ENCODE assay signal across 18 mouse cellular contexts in genomic region chr9:87702267-87702666, GRCm38 (mm10). TPM values are rescaled to one million over a fixed set of nuclear protein-coding genes. Genes with fewer than 3 reads are reported as not detected.
"Had no signal": no experiment of that assay in that cellular context is flagged by ENCODE, and none has a peak within 500 bp of the region (broad histone marks: within the 10 kb centered on the region; RNA-seq: fewer than 3 reads in every experiment).

No protein-coding gene starts in this region.

- H3K27me3 ChIP-seq: limb, embryonic 15.5 days; liver, embryonic 12.5 days; neural tube, embryonic 13.5 days had no signal

- H3K4me1 ChIP-seq: limb, embryonic 15.5 days; liver, embryonic 12.5 days; midbrain, embryonic 10.5 days; neural tube, embryonic 13.5 days had no signal

- H3K9ac ChIP-seq: limb, embryonic 15.5 days; liver, embryonic 12.5 days; lung, embryonic 14.5 days; neural tube, embryonic 13.5 days had no signal

- ATAC-seq: liver, embryonic 12.5 days; midbrain, embryonic 16.5 days had no signal

- H3K27ac ChIP-seq: limb, embryonic 15.5 days; liver, embryonic 12.5 days; midbrain, embryonic 10.5 days; neural tube, embryonic 13.5 days had no signal

- DNase-seq: kidney, postnatal 36 days; layer of hippocampus, adult 9-11 months; layer of hippocampus, postnatal 36 days; lung, embryonic 14.5 days; lung, postnatal 10 days; lung, postnatal 4 days; retina, postnatal 1 day; right cerebral cortex, postnatal 4 days; spleen, adult 18-20 months; thymus, adult 18-20 months; thymus, postnatal 14 days had no signal

- H3K4me2 ChIP-seq: limb, embryonic 15.5 days; liver, embryonic 12.5 days; lung, embryonic 14.5 days; neural tube, embryonic 13.5 days had no signal

- H3K9me3 ChIP-seq: limb, embryonic 15.5 days; liver, embryonic 12.5 days; midbrain, embryonic 10.5 days; neural tube, embryonic 13.5 days had no signal

- H3K4me3 ChIP-seq: limb, embryonic 15.5 days; liver, embryonic 12.5 days; midbrain, embryonic 10.5 days; neural tube, embryonic 13.5 days had no signal

- H3K36me3 ChIP-seq: liver, embryonic 12.5 days; midbrain, embryonic 10.5 days; neural tube, embryonic 13.5 days had no signal

RNA-seq across cellular contexts. Expression of gene Tbx18, which starts 28.8 kb away (rescaled TPM):
- total RNA-seq: megakaryocyte, adult 5-6 weeks had no signal
- polyA plus RNA-seq: liver, embryonic 16.5 days had no signal
